Mouse (Mus musculus) liver, embryonic 14.5 days (tissue): ENCODE data around the gene Efna2.

Experiments used
- CTCF ChIP-seq: IDR thresholded peaks from 2 replicates; pipeline ENCODE4 v1.5.1; 2016; ENCODE audit warnings: antibody characterized with exemption, low read depth, control low read depth
- EP300 ChIP-seq: IDR thresholded peaks from 2 replicates; pipeline ENCODE4 v1.6.1; 2016; ENCODE audit warnings: antibody characterized with exemption, low read depth

DNA sequence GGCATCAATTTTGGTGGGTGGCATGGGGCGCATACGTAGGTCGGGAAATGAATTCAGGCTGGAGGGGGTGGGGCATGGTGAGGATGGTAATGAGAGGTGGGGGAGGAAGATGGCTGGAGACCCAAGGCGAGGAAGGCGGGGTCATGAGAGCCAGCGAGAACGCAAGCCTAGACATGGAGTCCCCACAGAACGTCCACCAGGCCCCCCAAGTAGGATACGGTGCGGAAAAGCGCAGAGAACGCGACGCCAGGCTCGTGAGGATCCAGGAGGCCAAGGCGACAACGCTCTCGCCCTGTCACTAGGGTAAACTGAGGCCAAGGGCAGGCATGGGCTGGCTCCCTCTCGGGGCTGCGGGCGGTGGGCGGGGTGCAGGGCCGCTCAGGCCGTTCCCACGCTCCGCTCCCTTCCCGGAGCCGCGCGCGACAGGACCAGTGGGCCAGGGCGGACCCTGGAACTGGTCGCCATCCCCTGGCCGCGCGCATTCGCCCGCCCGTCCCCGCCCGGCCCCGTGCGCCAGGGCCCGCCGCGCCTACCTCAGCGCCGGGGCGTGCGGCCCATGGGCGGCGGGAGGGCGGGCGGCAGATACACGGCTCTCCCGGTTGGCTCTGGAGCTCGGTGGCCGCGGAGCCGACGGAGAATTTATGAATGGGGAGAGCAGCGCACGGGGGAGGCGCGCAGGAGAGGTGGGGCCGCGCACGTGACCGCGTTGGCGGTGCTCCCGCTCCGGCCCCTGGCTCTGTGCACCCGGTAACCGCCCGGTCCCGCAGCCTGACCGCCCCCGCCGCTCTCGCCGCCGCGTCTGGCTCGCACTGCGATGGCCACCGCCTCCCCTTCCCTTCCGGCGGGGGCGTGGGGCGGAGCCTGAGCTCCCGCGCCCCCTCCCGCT is 40.5 kb upstream of the Efna2 start, which contains the start of gene Atp5d:
- TF ChIP-seq CTCF (no peak), EP300 (no peak)
